Mouse (Mus musculus) liver, adult 2 months (tissue): ENCODE results near the gene Gm40193.

Source experiments
- CTCF ChIP-seq: fragments of 200-500 bp; IDR thresholded peaks from 2 replicates; pipeline ENCODE4 v1.5.1; 2011; ENCODE audit warnings: low read depth, low read length, control low read depth
- POLR2A ChIP-seq: fragments of 200-500 bp; IDR thresholded peaks from 2 replicates; pipeline ENCODE4 v1.6.1; 2011; ENCODE audit warnings: low read length, control low read depth; ENCODE audit not compliant: insufficient read depth; ENCODE audit errors: extremely low read depth

- TF ChIP-seq CTCF (no peak), POLR2A (no peak)
These were observed 18.8 kb upstream of the Gm40193 start for GRCm38 (mm10) chr11:70551526-70551925.
